Mouse (Mus musculus) intestine, embryonic 16.5 days (tissue): ENCODE data around the gene Npm1. TPM values are rescaled to one million over a fixed set of nuclear protein-coding genes. Genes with fewer than 3 reads are reported as not detected.

Experiments used
- ATAC-seq: fragments of 200-750 bp; cut with Nextera tagmentation; 2 replicates; pipeline ENCODE4 v1.8.0; 2017; ENCODE audit warnings: moderate TSS enrichment, moderate library complexity
- H3K27ac ChIP-seq: fragments of 300-500 bp; sonication (generic); 2 replicates; pipeline ENCODE4 v1.5.1; 2014; ENCODE audit warnings: mild to moderate bottlenecking, low read length
- H3K27me3 ChIP-seq: fragments of 300-500 bp; sonication (generic); replicated peaks from 2 replicates; pipeline ENCODE4 v1.6.1; 2014; ENCODE audit warnings: low read length, control low read depth, mixed read lengths; ENCODE audit not compliant: control insufficient read depth, insufficient read depth
- H3K36me3 ChIP-seq: fragments of 300-500 bp; sonication (generic); 2 replicates; pipeline ENCODE4 v1.6.1; 2014; ENCODE audit warnings: low read length, control low read depth; ENCODE audit not compliant: control insufficient read depth, insufficient read depth
- H3K4me1 ChIP-seq: fragments of 300-500 bp; sonication (generic); 2 replicates; pipeline ENCODE4 v1.6.1; 2014; ENCODE audit warnings: low read length, control low read depth, mixed read lengths; ENCODE audit not compliant: control insufficient read depth, insufficient read depth
- H3K4me2 ChIP-seq: fragments of 300-500 bp; sonication (generic); 2 replicates; pipeline ENCODE4 v1.6.1; 2014; ENCODE audit warnings: low read depth, low read length, control low read depth
- H3K4me3 ChIP-seq: fragments of 300-500 bp; sonication (generic); 2 replicates; pipeline ENCODE4 v1.5.1; 2014; ENCODE audit warnings: mild to moderate bottlenecking, low read length
- H3K9ac ChIP-seq: fragments of 300-500 bp; sonication (generic); 2 replicates; pipeline ENCODE4 v1.6.1; 2014; ENCODE audit warnings: low read depth, low read length
- H3K9me3 ChIP-seq: fragments of 300-500 bp; sonication (generic); 2 replicates; pipeline ENCODE4 v1.6.1; 2016; ENCODE audit warnings: low read length, control low read depth; ENCODE audit not compliant: control insufficient read depth
- WGBS: fragments of 180-500 bp; shearing (Covaris S2); extraction: QIAGEN DNeasy Blood & Tissue Kit; methylation state at CpG from one replicate; pipeline ENCODE4 v1.1.7; 2014; 5-methylcytosine and 5-hydroxymethylcytosine counted together
- polyA plus RNA-seq: library from polyadenylated mRNA; unstranded; fragments of >200 nt; fragmentation: Nextera tagmentation; extraction: Ambion mirVana; gene quantifications from 2 replicates; pipeline ENCODE4 v1.2.1, GENCODE M21; 2015

Gene Npm1
- polyA plus RNA-seq, 1 experiment from 2014 or later = 790 TPM

DNA sequence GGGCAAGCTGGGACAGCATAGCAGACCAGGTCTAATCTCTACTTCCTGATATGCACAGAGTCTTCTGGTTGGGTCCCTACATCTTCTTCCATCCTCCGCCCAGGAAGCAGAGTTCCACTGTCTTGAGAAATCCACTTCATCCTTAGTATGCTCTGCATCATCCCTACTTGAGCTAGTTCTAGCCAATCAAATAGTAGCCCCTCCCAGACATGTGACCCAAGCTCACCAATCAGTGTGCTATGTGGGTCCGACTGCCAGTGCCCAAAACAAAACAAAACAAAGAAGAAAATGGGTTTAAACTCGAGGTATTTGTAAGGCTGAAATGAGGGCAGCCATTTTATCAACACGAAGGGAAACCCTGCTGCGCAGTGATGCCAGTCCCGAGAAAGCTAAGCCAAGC, 44.5 kb downstream of the Npm1 start:
- H3K4me3 ChIP-seq = no peak overlapping the region
- H3K9me3 ChIP-seq = no peaks in the 10 kb centered on the region
- ATAC-seq = no peak
- H3K36me3 ChIP-seq = no peaks in the 10 kb centered on the region
- WGBS = 69% methylated on average over 6 of the region's 6 CpGs
- H3K27ac ChIP-seq = no peak overlapping the region
- H3K27me3 ChIP-seq = no peaks in the 10 kb centered on the region
- no peak overlapping the region for H3K9ac ChIP-seq
- no peak overlapping the region for H3K4me2 ChIP-seq
- H3K4me1 ChIP-seq = 0 out of 2 replicates have a peak, but pooled peaks cover 8% of the 10 kb centered on the region

GRCm38 (mm10) chr11:33115796-33116195, 47.2 kb downstream of the Npm1 start:
- no peak for ATAC-seq
- 86% methylated on average over 3 of the region's 3 CpGs for WGBS
- H3K9ac ChIP-seq = no peak overlapping the region

DNA sequence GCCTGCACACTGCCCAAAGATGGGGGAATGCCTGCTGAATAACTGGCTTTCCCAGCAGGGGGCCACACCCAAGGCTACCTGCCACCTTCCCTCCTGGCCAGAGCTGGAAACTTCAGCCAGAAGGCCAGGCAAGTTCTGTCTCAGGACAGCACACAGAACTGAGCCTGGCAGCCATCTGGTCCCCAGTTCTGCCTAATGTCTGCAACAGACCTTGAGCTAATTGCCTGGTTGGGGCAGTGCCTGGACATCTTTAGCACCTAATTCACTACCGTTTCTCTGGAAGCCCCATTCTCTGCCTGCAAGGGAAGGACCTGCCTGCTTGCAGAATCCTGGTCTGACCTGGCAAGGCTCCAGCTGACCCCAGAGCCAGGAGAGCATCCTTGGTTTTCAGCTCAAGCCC, 50.6 kb downstream of the Npm1 start:
- 10% methylated on average over 1 of the region's 1 CpGs for WGBS
- no peaks in the 10 kb centered on the region for H3K27me3 ChIP-seq
- no peaks in the 10 kb centered on the region for H3K4me1 ChIP-seq
- H3K36me3 ChIP-seq = no peaks in the 10 kb centered on the region
- H3K9me3 ChIP-seq = no peaks in the 10 kb centered on the region
- H3K4me3 ChIP-seq = no peak overlapping the region
- ATAC-seq = no peak
- H3K9ac ChIP-seq = no peak overlapping the region
- no peak overlapping the region for H3K4me2 ChIP-seq
- H3K27ac ChIP-seq = no peak overlapping the region

More at GRCm38 (mm10) chr11:33115796-33116195, 47.2 kb downstream of the Npm1 start:
- Histone ChIP-seq H3K4me2 (no peak overlapping the region), H3K27ac (no peak overlapping the region), H3K27me3 (no peaks in the 10 kb centered on the region), H3K4me1 (no peaks in the 10 kb centered on the region), H3K9me3 (no peaks in the 10 kb centered on the region), H3K36me3 (no peaks in the 10 kb centered on the region), H3K4me3 (no peak overlapping the region)

- no peak overlapping the region for H3K4me3 ChIP-seq
- no peak overlapping the region for H3K27ac ChIP-seq
- H3K4me1 ChIP-seq = no peaks in the 10 kb centered on the region
- 78% methylated on average over 2 of the region's 2 CpGs for WGBS
- H3K4me2 ChIP-seq = no peak overlapping the region
- ATAC-seq = no peak
- H3K9ac ChIP-seq = no peak overlapping the region
- no peaks in the 10 kb centered on the region for H3K9me3 ChIP-seq
- H3K27me3 ChIP-seq = no peaks in the 10 kb centered on the region
- no peaks in the 10 kb centered on the region for H3K36me3 ChIP-seq
Observed at GRCm38 (mm10) chr11:33110111-33110510, 52.9 kb downstream of the Npm1 start.

DNA sequence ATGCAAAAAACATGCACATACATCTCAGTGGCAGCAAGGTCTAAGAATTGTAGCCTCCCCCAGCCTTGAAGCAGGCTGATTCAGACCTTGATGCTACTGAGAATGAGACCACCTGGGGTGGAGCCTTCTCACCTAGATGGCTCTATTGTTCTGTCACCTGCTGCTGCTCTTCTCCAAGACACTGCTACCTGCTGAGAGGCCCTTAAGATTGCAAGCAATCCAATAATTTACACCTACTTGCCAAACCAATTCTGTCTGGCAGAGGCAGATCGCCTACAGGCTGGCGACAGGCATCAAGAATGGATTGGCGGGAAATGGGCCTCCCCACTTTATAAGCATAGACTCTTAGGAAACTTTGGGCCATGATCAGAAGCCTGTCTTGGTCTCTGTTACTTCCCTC, 55.5 kb downstream of the Npm1 start:
- Histone ChIP-seq H3K27me3 (no peaks in the 10 kb centered on the region), H3K4me3 (no peak overlapping the region), H3K4me1 (no peaks in the 10 kb centered on the region), H3K27ac (no peak overlapping the region), H3K4me2 (no peak overlapping the region), H3K9ac (no peak overlapping the region), H3K36me3 (no peaks in the 10 kb centered on the region), H3K9me3 (no peaks in the 10 kb centered on the region)
- ATAC-seq = no peak
- WGBS = 42% methylated on average over 3 of the region's 3 CpGs

GRCm38 (mm10) chr11:33104911-33105316, 58.1 kb downstream of the Npm1 start:
- no peak for ATAC-seq
- no peaks in the 10 kb centered on the region for H3K36me3 ChIP-seq

DNA sequence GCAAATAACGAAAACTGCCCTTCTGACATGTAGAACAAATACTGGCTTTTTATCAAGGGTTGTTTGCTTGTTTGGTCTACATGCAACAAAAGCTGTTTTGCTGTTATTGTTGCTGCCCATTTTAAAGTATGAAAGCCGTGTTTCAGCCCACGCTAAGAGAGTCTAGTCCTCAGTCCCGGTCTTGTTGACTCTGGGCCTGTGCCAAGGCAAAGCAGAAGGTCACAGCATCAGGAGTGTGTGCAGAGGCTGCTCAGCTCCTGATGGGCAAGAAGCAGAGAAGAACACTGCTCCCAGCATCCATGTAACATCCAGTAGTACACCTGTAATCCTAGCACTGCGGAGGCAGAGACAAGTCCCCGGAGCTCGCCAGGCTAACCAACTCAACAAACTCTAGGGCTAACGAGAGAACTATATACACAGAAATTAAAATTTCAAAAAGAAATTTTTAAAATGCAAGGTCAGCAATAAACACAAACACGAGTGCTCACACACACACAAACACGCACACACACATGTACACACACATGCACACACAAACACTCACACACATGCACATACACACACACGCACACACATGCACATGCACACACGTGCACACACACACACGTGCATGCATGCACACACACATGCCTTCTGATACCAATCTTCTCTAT, 59.6 kb downstream of the Npm1 start:
- no peaks in the 10 kb centered on the region for H3K36me3 ChIP-seq
- no peak overlapping the region for H3K27ac ChIP-seq
- H3K4me3 ChIP-seq = no peak overlapping the region
- peaks cover 4% of the 10 kb centered on the region; the same call in 1 of the 2 replicates for H3K4me1 ChIP-seq
- ATAC-seq = no peak
- WGBS = 87% methylated on average over 13 of the region's 13 CpGs
- H3K9ac ChIP-seq = no peak overlapping the region
- H3K27me3 ChIP-seq = 0 out of 2 replicates have a peak, but pooled peaks cover 2% of the 10 kb centered on the region
- H3K4me2 ChIP-seq = no peak overlapping the region
- no peaks in the 10 kb centered on the region for H3K9me3 ChIP-seq

More at GRCm38 (mm10) chr11:33104911-33105316, 58.1 kb downstream of the Npm1 start:
- Histone ChIP-seq H3K4me3 (no peak overlapping the region), H3K4me2 (no peak overlapping the region), H3K9me3 (no peaks in the 10 kb centered on the region), H3K27me3 (0 out of 2 replicates have a peak, but pooled peaks cover 2% of the 10 kb centered on the region), H3K4me1 (peaks cover 4% of the 10 kb centered on the region; the same call in 1 of the 2 replicates), H3K27ac (no peak overlapping the region), H3K9ac (no peak overlapping the region)
- WGBS = 63% methylated on average over 8 of the region's 8 CpGs

Other genes with a start within 250 kb of the Npm1 start
- gene Fgf18, start 15.8 kb downstream of the Npm1 start, polyA plus RNA-seq = 0.83 and 1.9 TPM in 2 replicates
- not detected in 2 replicates for gene Tlx3, start 40.4 kb upstream of the Npm1 start, polyA plus RNA-seq
- gene Gm12117, start 113.5 kb upstream of the Npm1 start, polyA plus RNA-seq = not detected in 2 replicates